Mouse (Mus musculus) midbrain, embryonic 14.5 days (tissue): Measurements from ENCODE around the gene Dicer1. TPM values are rescaled to one million over a fixed set of nuclear protein-coding genes. Genes with fewer than 3 reads are reported as not detected.
A peak's percentile ranks its signal among the peaks of the same experiment; 100 is the strongest.

Experiments
- ATAC-seq: fragments of 200-750 bp; cut with Nextera tagmentation; 2 replicates; pipeline ENCODE4 v1.8.0; 2017; ENCODE audit warnings: moderate number of reproducible peaks, moderate library complexity; ENCODE audit not compliant: low FRiP score, low TSS enrichment
- DNase-seq: peaks from one replicate; pipeline ENCODE4 v3.0.0-alpha.2; 2015
- H3K27ac ChIP-seq: fragments of 300-500 bp; sonication (generic); replicated peaks from 2 replicates; pipeline ENCODE4 v1.5.1; 2014; ENCODE audit warnings: mild to moderate bottlenecking, low read depth, low read length, moderate library complexity
- H3K27me3 ChIP-seq: fragments of 300-500 bp; sonication (generic); 2 replicates; pipeline ENCODE4 v1.6.1; 2014; ENCODE audit warnings: low read length, control low read depth, mixed read lengths; ENCODE audit not compliant: control insufficient read depth, insufficient read depth
- H3K36me3 ChIP-seq: fragments of 300-500 bp; sonication (generic); 2 replicates; pipeline ENCODE4 v1.6.1; 2014; ENCODE audit warnings: low read length, control low read depth; ENCODE audit not compliant: control insufficient read depth, insufficient read depth
- H3K4me1 ChIP-seq: fragments of 300-500 bp; sonication (generic); 2 replicates; pipeline ENCODE4 v1.6.1; 2014; ENCODE audit warnings: mild to moderate bottlenecking, antibody characterized with exemption, low read length, control low read depth; ENCODE audit not compliant: control insufficient read depth, insufficient read depth
- H3K4me2 ChIP-seq: fragments of 300-500 bp; sonication (generic); 2 replicates; pipeline ENCODE4 v1.6.1; 2014; ENCODE audit warnings: mild to moderate bottlenecking, low read length, moderate library complexity
- H3K4me3 ChIP-seq: fragments of 300-500 bp; sonication (generic); replicated peaks from 2 replicates; pipeline ENCODE4 v1.5.1; 2014; ENCODE audit warnings: low read depth, low read length
- H3K9ac ChIP-seq: fragments of 300-500 bp; sonication (generic); replicated peaks from 2 replicates; pipeline ENCODE4 v1.6.1; 2014; ENCODE audit warnings: mild to moderate bottlenecking, low read length, moderate library complexity
- H3K9me3 ChIP-seq: fragments of 300-500 bp; sonication (generic); 2 replicates; pipeline ENCODE4 v1.6.1; 2016; ENCODE audit warnings: low read length, control low read depth, mixed read lengths; ENCODE audit not compliant: control insufficient read depth
- WGBS: fragments of 180-500 bp; shearing (Covaris S2); extraction: QIAGEN DNeasy Blood & Tissue Kit; methylation state at CpG from one replicate; pipeline ENCODE4 v1.1.7; 2014; 5-methylcytosine and 5-hydroxymethylcytosine counted together
- polyA plus RNA-seq: library from polyadenylated mRNA; unstranded; fragments of >200 nt; fragmentation: Nextera tagmentation; extraction: Ambion mirVana; gene quantifications from 2 replicates; pipeline ENCODE4 v1.2.1, GENCODE M21; 2014

The Dicer1 gene
- polyA plus RNA-seq: 34.2 and 37.9 TPM in 2 replicates

- peak; percentile 94 for ATAC-seq
- WGBS: under 1% methylated on average over 92 of the region's 94 CpGs
Observed at GRCm38 (mm10) chr12:104751814-104752765, at the start of gene Dicer1. Gene Dicer1 (minus strand): TSS chr12:104751952.

GRCm38 (mm10) chr12:104799365-104799764 is 47.6 kb upstream of the Dicer1 start:
- H3K27me3 ChIP-seq: no peaks in the 10 kb centered on the region
- H3K4me2 ChIP-seq: no peak overlapping the region
- H3K27ac ChIP-seq: no peak overlapping the region
- peaks cover 12% of the 10 kb centered on the region for H3K9me3 ChIP-seq
- H3K4me1 ChIP-seq: 0 out of 2 replicates have a peak, but pooled peaks cover 6% of the 10 kb centered on the region
- no peak for DNase-seq
- ATAC-seq: no peak
- 96% methylated on average over 3 of the region's 3 CpGs for WGBS
- H3K9ac ChIP-seq: no peak overlapping the region
- no peak overlapping the region for H3K4me3 ChIP-seq
- peaks cover 4% of the 10 kb centered on the region; the same call in 1 of the 2 replicates for H3K36me3 ChIP-seq

More at GRCm38 (mm10) chr12:104751814-104752765, at the start of gene Dicer1:
- Histone ChIP-seq H3K4me2 (peak within 1 kb of the TSS; percentile 83), H3K36me3 (no peaks in the 10 kb centered on the region), H3K4me1 (peaks cover 31% of the 10 kb centered on the region), H3K9ac (peak within 1 kb of the TSS; percentile 97), H3K4me3 (peak within 1 kb of the TSS; percentile 88), H3K27me3 (no peaks in the 10 kb centered on the region), H3K9me3 (no peaks in the 10 kb centered on the region), H3K27ac (peak within 1 kb of the TSS; percentile 92)
- peak; percentile 98 for DNase-seq

GRCm38 (mm10) chr12:104797905-104798304 is 46.2 kb upstream of the Dicer1 start:
- peaks cover 12% of the 10 kb centered on the region for H3K9me3 ChIP-seq
- ATAC-seq: no peak
- 96% methylated on average over 6 of the region's 6 CpGs for WGBS

GRCm38 (mm10) chr12:104796635-104797378 is 45.1 kb upstream of the Dicer1 start:
- no peak overlapping the region for H3K4me2 ChIP-seq
- no peak overlapping the region for H3K9ac ChIP-seq
- no peak for ATAC-seq
- peaks cover 12% of the 10 kb centered on the region for H3K9me3 ChIP-seq
- no peak overlapping the region for H3K27ac ChIP-seq
- H3K27me3 ChIP-seq: no peaks in the 10 kb centered on the region
- no peak for DNase-seq
- 87% methylated on average over 11 of the region's 11 CpGs for WGBS
- peaks cover 4% of the 10 kb centered on the region; the same call in 1 of the 2 replicates for H3K36me3 ChIP-seq
- H3K4me1 ChIP-seq: 0 out of 2 replicates have a peak, but pooled peaks cover 2% of the 10 kb centered on the region
- no peak overlapping the region for H3K4me3 ChIP-seq

More at GRCm38 (mm10) chr12:104797905-104798304, 46.2 kb upstream of the Dicer1 start:
- Histone ChIP-seq H3K9ac (no peak overlapping the region), H3K4me1 (0 out of 2 replicates have a peak, but pooled peaks cover 6% of the 10 kb centered on the region), H3K4me3 (no peak overlapping the region), H3K36me3 (peaks cover 4% of the 10 kb centered on the region; the same call in 1 of the 2 replicates), H3K27me3 (no peaks in the 10 kb centered on the region), H3K4me2 (no peak overlapping the region), H3K27ac (no peak overlapping the region)
- DNase-seq: no peak

- WGBS: 42% methylated on average over 5 of the region's 5 CpGs
- ATAC-seq: no peak
- Histone ChIP-seq H3K9ac (no peak overlapping the region), H3K27ac (no peak overlapping the region), H3K27me3 (no peaks in the 10 kb centered on the region), H3K4me3 (no peak overlapping the region), H3K36me3 (peaks cover 4% of the 10 kb centered on the region; the same call in 1 of the 2 replicates), H3K9me3 (peaks cover 11% of the 10 kb centered on the region), H3K4me1 (no peaks in the 10 kb centered on the region), H3K4me2 (no peak overlapping the region)
- DNase-seq: no peak
Observed at GRCm38 (mm10) chr12:104794957-104795356, 43.2 kb upstream of the Dicer1 start.

- ATAC-seq (no peak), DNase-seq (no peak)
- Histone ChIP-seq H3K4me3 (no peak overlapping the region), H3K36me3 (peaks cover under 1% of the 10 kb centered on the region; the same call in 1 of the 2 replicates), H3K9ac (no peak overlapping the region), H3K9me3 (peaks cover 4% of the 10 kb centered on the region; the same call in 1 of the 2 replicates), H3K27me3 (no peaks in the 10 kb centered on the region), H3K4me1 (no peaks in the 10 kb centered on the region), H3K27ac (no peak overlapping the region), H3K4me2 (no peak overlapping the region)
- 65% methylated on average over 12 of the region's 12 CpGs for WGBS
Observed at GRCm38 (mm10) chr12:104793486-104793885, 41.7 kb upstream of the Dicer1 start.

- DNase-seq (no peak), ATAC-seq (no peak)
- H3K36me3 ChIP-seq: no peaks in the 10 kb centered on the region; the same call in 1 of the 2 replicates
- no peak overlapping the region for H3K4me3 ChIP-seq
- no peaks in the 10 kb centered on the region for H3K4me1 ChIP-seq
- H3K4me2 ChIP-seq: no peak overlapping the region
- WGBS: 91% methylated on average over 1 of the region's 1 CpGs
- no peak overlapping the region for H3K9ac ChIP-seq
- no peaks in the 10 kb centered on the region for H3K9me3 ChIP-seq
- no peaks in the 10 kb centered on the region for H3K27me3 ChIP-seq
- no peak overlapping the region for H3K27ac ChIP-seq
Observed at GRCm38 (mm10) chr12:104777603-104778002, 25.9 kb upstream of the Dicer1 start.

GRCm38 (mm10) chr12:104771941-104772340 is 20.2 kb upstream of the Dicer1 start:
- WGBS: 81% methylated on average over 2 of the region's 2 CpGs
- ATAC-seq (no peak), DNase-seq (peak; percentile 33)

More at GRCm38 (mm10) chr12:104771941-104772340, 20.2 kb upstream of the Dicer1 start:
- H3K27ac ChIP-seq: no peak overlapping the region
- no peaks in the 10 kb centered on the region for H3K27me3 ChIP-seq
- no peak overlapping the region for H3K9ac ChIP-seq
- H3K9me3 ChIP-seq: no peaks in the 10 kb centered on the region
- H3K4me1 ChIP-seq: no peaks in the 10 kb centered on the region
- H3K4me3 ChIP-seq: no peak overlapping the region
- H3K4me2 ChIP-seq: no peak overlapping the region
- no peaks in the 10 kb centered on the region; the same call in 1 of the 2 replicates for H3K36me3 ChIP-seq
